Mouse (Mus musculus) G1E (cell line): ENCODE results near the gene Kpna1.

ENCODE experiments used
- CTCF ChIP-seq: IDR thresholded peaks from 2 replicates; pipeline ENCODE4 v1.5.1; 2012; ENCODE audit warnings: low read depth, low read length, inconsistent platforms, mixed read lengths
- GATA1 ChIP-seq: IDR thresholded peaks from 2 replicates; pipeline ENCODE4 v1.6.1; 2012; ENCODE audit warnings: borderline replicate concordance, low read length, inconsistent platforms, mixed read lengths
- POLR2AphosphoS5 ChIP-seq: IDR thresholded peaks from 2 replicates; pipeline ENCODE4 v1.6.1; 2012; ENCODE audit warnings: low read depth, low read length, inconsistent platforms; ENCODE audit not compliant: insufficient replicate concordance
- TAL1 ChIP-seq: conservative IDR thresholded peaks from 2 replicates; pipeline ENCODE4 v1.6.1; 2012; ENCODE audit warnings: low read depth, low read length, inconsistent platforms, mixed read lengths

- TF ChIP-seq GATA1, result no peak
- no peak for TF ChIP-seq CTCF
- TF ChIP-seq TAL1, result no peak
- peak; percentile 17; the same call in 1 of the 2 replicates for TF ChIP-seq POLR2AphosphoS5
These were observed 93.2 kb downstream of the Kpna1 start, which contains the start of the genes Fam162a and Ccdc58 for GRCm38 (mm10) chr16:36071450-36072379.
